Mouse (Mus musculus) C2C12 (cell line): Measurements from ENCODE around the gene S1pr3. TPM values are rescaled to one million over a fixed set of nuclear protein-coding genes. Genes with fewer than 3 reads are reported as not detected.

ENCODE experiments used
- H3K27me3 ChIP-seq: one replicate; pipeline ENCODE4 v1.6.1; 2011; ENCODE audit not compliant: control insufficient read depth, insufficient read depth, insufficient read length
- H3K36me3 ChIP-seq: one replicate; pipeline ENCODE4 v1.6.1; 2011; ENCODE audit not compliant: control insufficient read depth, insufficient read depth
- H3K4me3 ChIP-seq: one replicate; pipeline ENCODE4 v1.5.1; 2011; ENCODE audit warnings: mild to moderate bottlenecking, control low read depth; ENCODE audit not compliant: poor library complexity, insufficient read depth, severe bottlenecking
- H3K79me2 ChIP-seq: one replicate; pipeline ENCODE4 v1.6.1; 2011; ENCODE audit not compliant: control insufficient read depth, insufficient read depth
- H3K79me3 ChIP-seq: one replicate; pipeline ENCODE4 v1.6.1; 2011; ENCODE audit warnings: low read depth, control low read depth
- H3ac ChIP-seq: one replicate; pipeline ENCODE3; 2011; ENCODE audit warnings: low read depth; ENCODE audit not compliant: control insufficient read depth, insufficient read length
- CEBPB ChIP-seq: IDR thresholded peaks from one replicate; pipeline ENCODE4 v1.6.1; 2011; ENCODE audit warnings: low read depth, mild to moderate bottlenecking, control low read depth, moderate library complexity
- CTCF ChIP-seq: IDR thresholded peaks from one replicate; pipeline ENCODE4 v1.5.1; 2011; ENCODE audit not compliant: control insufficient read depth, insufficient read depth, insufficient read length
- FOSL1 ChIP-seq: IDR thresholded peaks from one replicate; pipeline ENCODE4 v1.8.0; 2011; ENCODE audit warnings: mild to moderate bottlenecking, low read length; ENCODE audit not compliant: poor library complexity, insufficient read depth, severe bottlenecking
- MAX ChIP-seq: IDR thresholded peaks from one replicate; pipeline ENCODE4 v1.6.1; 2011; ENCODE audit warnings: mild to moderate bottlenecking, control low read depth
- MYOD1 ChIP-seq: IDR thresholded peaks from one replicate; pipeline ENCODE4 v1.6.1; 2011; ENCODE audit warnings: low read depth; ENCODE audit not compliant: control insufficient read depth, insufficient read length
- MYOG ChIP-seq: IDR thresholded peaks from one replicate; pipeline ENCODE4 v1.6.1; 2011; ENCODE audit not compliant: control insufficient read depth, insufficient read length; ENCODE audit errors: extremely low read depth
- USF1 ChIP-seq: IDR thresholded peaks from one replicate; pipeline ENCODE4 v1.6.1; 2011; ENCODE audit warnings: low read depth, mild to moderate bottlenecking, control low read depth, moderate library complexity
- long read RNA-seq, 2 experiments: library from polyadenylated mRNA; unstranded; transcript quantifications; one replicate each; pipeline ENCODE4 v2.0.0; 2019 to 2020
- polyA plus RNA-seq: library from polyadenylated mRNA; unstranded; fragments of >200 nt; fragmentation: generic; extraction: Trizol; gene quantifications from one replicate; pipeline ENCODE4 v1.2.1, GENCODE M21; 2012; ENCODE audit warnings: missing spikeins

The S1pr3 gene
- 15.0 TPM for polyA plus RNA-seq
- long read RNA-seq, experiment 1, full-length matches to known transcripts = 1 of 3 reads
- long read RNA-seq, experiment 1, partial matches to known transcripts = 0 of 3 reads
- long read RNA-seq, experiment 1, other reads (novel, unspliced or antisense) = 2 of 3 reads
- long read RNA-seq, experiment 2, full-length matches to known transcripts = 52 of 62 reads
- long read RNA-seq, experiment 2, partial matches to known transcripts = 0 of 62 reads
- long read RNA-seq, experiment 2, other reads (novel, unspliced or antisense) = 10 of 62 reads

GRCm38 (mm10) chr13:51408519-51409001, at the start of gene S1pr3:
Gene S1pr3 (plus strand): TSS chr13:51408639.
- Histone ChIP-seq H3K79me2 (peaks cover 12% of the 10 kb centered on the region), H3K27me3 (no peaks in the 10 kb centered on the region), H3K4me3 (peak within 1 kb of the TSS; percentile 33), H3K79me3 (no peaks in the 10 kb centered on the region), H3K36me3 (no peaks in the 10 kb centered on the region), H3ac (peak within 1 kb of the TSS; percentile 43)
- TF ChIP-seq MYOG (no peak), MYOD1 (no peak), FOSL1 (no peak), CEBPB (no peak), MAX (no peak), CTCF (no peak), USF1 (no peak)

GRCm38 (mm10) chr13:51360441-51360962, 47.9 kb upstream of the S1pr3 start:
- TF ChIP-seq FOSL1 (no peak), USF1 (no peak), MYOD1 (no peak), MAX (no peak), CTCF (no peak), CEBPB (no peak), MYOG (no peak)
- H3K79me2 ChIP-seq = no peaks in the 10 kb centered on the region
- H3ac ChIP-seq = no peak overlapping the region
- H3K4me3 ChIP-seq = no peak overlapping the region
- no peaks in the 10 kb centered on the region for H3K79me3 ChIP-seq
- no peaks in the 10 kb centered on the region for H3K36me3 ChIP-seq
- H3K27me3 ChIP-seq = no peaks in the 10 kb centered on the region

GRCm38 (mm10) chr13:51363390-51363789, 45.0 kb upstream of the S1pr3 start:
- Histone ChIP-seq H3K4me3 (no peak overlapping the region), H3K79me3 (no peaks in the 10 kb centered on the region), H3K27me3 (no peaks in the 10 kb centered on the region), H3K79me2 (no peaks in the 10 kb centered on the region), H3K36me3 (no peaks in the 10 kb centered on the region), H3ac (no peak overlapping the region)
- TF ChIP-seq MYOG (no peak), FOSL1 (no peak), MAX (no peak), CTCF (no peak), CEBPB (no peak), MYOD1 (no peak), USF1 (no peak)

- H3K36me3 ChIP-seq = no peaks in the 10 kb centered on the region
- TF ChIP-seq MYOG (no peak), FOSL1 (no peak), MYOD1 (no peak), USF1 (no peak), CTCF (no peak), CEBPB (no peak), MAX (no peak)
Measured at GRCm38 (mm10) chr13:51363985-51364384, 44.5 kb upstream of the S1pr3 start.

GRCm38 (mm10) chr13:51365191-51365590, 43.2 kb upstream of the S1pr3 start:
- H3K36me3 ChIP-seq = no peaks in the 10 kb centered on the region
- no peak for TF ChIP-seq FOSL1
- TF ChIP-seq MYOD1 = no peak
- no peak for TF ChIP-seq CTCF
- TF ChIP-seq MAX = no peak
- no peak for TF ChIP-seq USF1
- no peak for TF ChIP-seq MYOG
- TF ChIP-seq CEBPB = no peak
- no peaks in the 10 kb centered on the region for H3K27me3 ChIP-seq
- no peaks in the 10 kb centered on the region for H3K79me2 ChIP-seq
- no peak overlapping the region for H3K4me3 ChIP-seq
- H3K79me3 ChIP-seq = no peaks in the 10 kb centered on the region
- no peak overlapping the region for H3ac ChIP-seq

More at GRCm38 (mm10) chr13:51363985-51364384, 44.5 kb upstream of the S1pr3 start:
- no peak overlapping the region for H3K4me3 ChIP-seq
- H3K79me2 ChIP-seq = no peaks in the 10 kb centered on the region
- no peaks in the 10 kb centered on the region for H3K27me3 ChIP-seq
- H3ac ChIP-seq = no peak overlapping the region
- no peaks in the 10 kb centered on the region for H3K79me3 ChIP-seq

GRCm38 (mm10) chr13:51368346-51368745, 40.1 kb upstream of the S1pr3 start:
- no peaks in the 10 kb centered on the region for H3K36me3 ChIP-seq
- no peaks in the 10 kb centered on the region for H3K27me3 ChIP-seq
- H3ac ChIP-seq = no peak overlapping the region
- no peaks in the 10 kb centered on the region for H3K79me2 ChIP-seq
- no peaks in the 10 kb centered on the region for H3K79me3 ChIP-seq
- H3K4me3 ChIP-seq = no peak overlapping the region
- TF ChIP-seq FOSL1 = no peak
- no peak for TF ChIP-seq MAX
- TF ChIP-seq CEBPB = no peak
